Mouse (Mus musculus): ENCODE data around the gene Slc8a2.

DNA sequence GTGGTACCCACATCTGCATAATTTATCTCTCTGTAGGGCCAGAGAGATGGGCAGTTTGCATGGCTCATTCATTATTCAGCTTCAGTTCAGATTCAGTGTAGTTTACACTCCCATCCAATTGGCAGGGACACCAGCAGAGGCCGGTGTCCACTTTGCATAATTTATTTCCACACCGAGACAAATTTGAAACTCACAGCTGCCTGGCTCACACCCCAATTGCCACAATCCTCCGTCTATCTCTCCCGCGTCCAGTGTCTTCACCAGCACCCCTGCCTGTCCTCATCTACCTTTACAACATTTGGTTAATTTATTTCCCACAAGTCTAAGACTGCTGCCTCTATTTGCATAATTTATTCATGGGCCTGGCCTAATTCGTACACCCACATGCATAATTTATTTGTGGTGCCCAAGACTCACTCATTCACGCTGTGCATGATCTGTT lies 5.3 kb downstream of the Slc8a2 start:
- TF ChIP-seq POLR2A (IDR thresholded peaks at IDR 0.05; ENCODE audit: low read depth, low read length) (no peak), CTCF (IDR thresholded peaks at IDR 0.05; ENCODE audit: extremely low read depth, insufficient read length, insufficient replicate concordance, low read depth, low read length) (no peak)

Measured in small intestine, adult 2 months (tissue).